Mouse (Mus musculus): ENCODE data around the gene Btnl4.

Gene Btnl4

DNA sequence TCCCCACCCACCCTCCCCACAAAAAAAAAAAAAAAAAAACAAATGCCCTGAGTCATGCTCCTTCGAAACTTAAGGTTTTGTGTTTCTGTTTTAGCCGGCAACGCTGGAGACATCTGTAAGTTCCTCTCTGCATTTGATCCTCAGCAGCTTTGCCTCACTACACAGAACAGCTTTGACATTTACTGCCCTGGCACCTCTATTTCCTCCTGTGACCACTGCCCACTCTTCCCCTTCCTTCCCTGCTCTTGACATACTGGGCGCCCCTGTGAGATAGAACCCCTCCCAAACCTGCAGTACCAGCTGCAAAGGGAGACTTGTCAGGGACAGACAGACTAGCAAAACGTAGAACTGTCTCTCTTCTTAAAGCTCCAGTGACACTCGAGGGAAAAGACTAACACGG, 39.5 kb downstream of the Btnl4 start:
- DNase-seq (ENCODE audit: low read depth, low spot score), result no peak

- DNase-seq (ENCODE audit: low read depth, low spot score), result no peak
Measured at GRCm38 (mm10) chr17:34437120-34437519, 40.0 kb downstream of the Btnl4 start.

DNA sequence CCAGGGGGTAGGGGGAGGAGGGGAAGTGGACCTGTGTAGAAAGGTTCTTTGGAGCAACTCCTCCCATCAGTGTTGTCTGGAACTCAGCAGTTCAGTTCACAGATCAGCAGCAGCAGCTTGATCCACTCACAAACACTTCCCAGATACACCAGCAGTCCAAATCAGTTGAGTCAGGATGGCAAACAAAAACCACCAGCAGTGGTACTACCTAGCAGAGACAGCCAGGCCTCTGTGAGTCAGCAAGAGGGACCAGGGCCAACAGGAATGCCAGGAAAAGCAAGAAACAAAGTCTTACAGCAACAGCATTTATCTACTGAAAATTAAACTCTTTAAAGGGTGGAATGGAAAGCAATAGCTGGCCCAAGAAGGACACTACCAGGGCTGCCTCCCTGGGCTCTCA, 49.5 kb downstream of the Btnl4 start:
- no peak for DNase-seq (ENCODE audit: low read depth, low spot score)

- DNase-seq (ENCODE audit: low read depth, low spot score), result no peak
Measured at GRCm38 (mm10) chr17:34420014-34420413, 57.1 kb downstream of the Btnl4 start.

All from forelimb bud, embryonic 11.5 days (tissue).